Mouse (Mus musculus): ENCODE data around the gene Sdk1.

The Sdk1 gene

GRCm38 (mm10) chr5:141240841-141241543, at the start of gene Sdk1:
TSS of gene Sdk1 (plus strand) at chr5:141241490.
- peak; percentile 96 to 98 for DNase-seq

DNA sequence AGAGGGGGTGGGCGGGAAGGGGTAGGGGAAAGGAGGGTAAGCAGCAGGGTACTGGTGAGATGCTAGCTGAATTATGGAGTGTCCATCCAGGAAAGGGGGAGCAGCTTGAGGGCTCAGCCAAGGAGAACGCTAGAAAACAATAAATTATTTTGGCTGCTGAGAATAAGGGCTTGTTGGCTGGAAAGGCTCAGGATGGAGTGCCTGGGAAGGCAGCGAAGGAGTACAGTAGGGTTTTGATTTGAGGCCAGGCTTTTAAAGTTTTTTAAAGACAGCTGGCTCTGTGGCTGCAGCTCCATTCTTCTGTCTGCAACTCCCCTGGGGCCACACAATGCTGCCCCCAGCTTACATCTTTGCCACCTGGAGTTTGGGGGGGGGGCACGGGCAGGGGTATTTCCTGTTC, 44.0 kb upstream of the Sdk1 start:
- no peak for DNase-seq

DNA sequence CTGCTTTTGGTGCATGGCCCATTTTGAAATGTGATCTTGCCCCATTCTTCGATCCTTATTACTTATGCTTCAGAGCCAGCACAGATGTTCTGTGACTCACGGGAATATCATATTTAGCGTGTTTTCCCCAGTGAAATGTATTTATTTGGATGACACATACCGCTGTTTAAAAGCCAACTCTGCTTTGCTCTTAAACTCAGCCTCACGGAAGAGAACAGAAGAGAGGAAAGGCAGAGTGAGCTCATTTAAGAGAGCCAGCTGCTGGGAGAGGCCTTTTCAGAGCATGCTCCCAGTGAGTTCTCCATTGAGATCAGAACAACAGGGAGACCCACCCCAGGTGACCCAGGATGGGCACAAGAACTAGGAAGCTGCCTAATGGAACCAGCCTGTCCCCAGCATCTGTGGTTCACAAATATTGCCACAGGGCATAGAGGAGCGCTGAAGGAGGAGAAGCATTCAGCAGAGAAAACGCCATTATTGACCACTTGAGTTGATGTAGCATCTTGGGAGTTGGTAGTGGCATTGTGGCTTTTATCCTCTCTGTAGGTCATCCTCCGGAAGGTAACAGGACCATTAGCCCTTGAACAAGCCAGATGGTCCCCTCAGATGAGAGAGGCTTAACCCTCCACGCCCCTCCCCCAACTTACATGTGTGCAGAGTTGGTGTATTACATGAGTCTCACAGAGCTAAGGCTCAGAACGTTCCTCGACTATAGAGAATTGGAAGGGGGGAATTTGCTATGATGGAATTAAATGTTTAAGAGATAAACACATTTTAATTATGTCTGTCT, 38.8 kb upstream of the Sdk1 start:
- no peak for DNase-seq

DNA sequence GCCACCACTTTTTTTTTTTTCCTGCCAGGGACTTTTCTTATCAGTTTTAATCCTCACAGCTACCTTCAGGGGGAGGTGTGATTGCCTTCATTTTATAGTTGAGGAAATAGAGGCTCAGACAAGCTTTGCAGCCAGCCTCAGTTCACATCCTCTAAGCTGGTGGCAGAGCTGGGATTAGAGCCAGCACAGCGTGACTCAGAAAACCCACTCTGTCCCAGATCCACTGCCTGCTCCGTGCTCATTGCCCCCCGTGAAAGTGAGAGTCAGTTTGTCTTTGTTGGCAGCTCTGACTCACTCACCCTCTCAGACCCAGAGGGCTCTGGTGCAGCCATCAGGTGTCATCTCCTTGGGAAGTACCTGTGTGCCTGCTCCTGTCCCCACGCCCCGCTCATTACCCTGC, 34.2 kb upstream of the Sdk1 start:
- DNase-seq, result no peak

DNA sequence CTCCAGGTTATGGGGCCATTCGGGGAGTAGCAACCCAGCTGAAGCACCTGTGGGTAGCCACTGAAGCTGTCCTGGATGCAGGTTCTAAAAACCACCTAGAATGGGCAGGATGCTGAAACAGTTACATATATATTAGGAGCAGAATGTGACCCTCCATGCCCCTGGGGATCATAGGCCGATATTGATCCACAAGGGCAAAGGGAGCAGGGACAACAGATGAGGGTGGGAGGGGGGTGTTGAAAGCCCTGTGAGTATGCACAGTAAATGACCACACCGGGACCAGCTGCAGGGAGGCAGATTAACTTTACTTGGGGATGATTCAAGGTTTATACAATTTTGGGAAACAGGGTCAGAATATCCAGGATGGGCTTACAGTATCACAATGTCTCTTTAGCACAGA, 16.0 kb upstream of the Sdk1 start:
- no peak for DNase-seq

DNA sequence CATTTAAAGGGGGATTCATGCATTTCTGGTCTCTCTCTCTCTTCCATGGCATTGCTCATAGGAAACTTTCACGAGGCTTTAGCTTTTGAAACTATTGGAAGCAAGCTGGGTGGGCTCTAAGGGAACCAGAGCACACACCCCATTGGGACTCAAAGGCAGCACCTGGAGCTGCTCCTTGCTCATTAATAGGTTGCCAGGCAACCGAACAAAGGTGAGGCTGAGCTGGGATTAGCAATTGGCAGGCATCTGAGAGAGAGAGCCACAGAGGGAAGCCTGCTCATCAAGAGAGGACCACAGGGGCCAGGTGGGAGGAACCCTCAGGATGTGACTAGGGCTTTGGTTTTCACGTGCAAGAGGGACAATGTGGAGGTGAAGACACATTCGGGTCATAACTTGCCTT, 7.0 kb upstream of the Sdk1 start:
- DNase-seq, result no peak

DNA sequence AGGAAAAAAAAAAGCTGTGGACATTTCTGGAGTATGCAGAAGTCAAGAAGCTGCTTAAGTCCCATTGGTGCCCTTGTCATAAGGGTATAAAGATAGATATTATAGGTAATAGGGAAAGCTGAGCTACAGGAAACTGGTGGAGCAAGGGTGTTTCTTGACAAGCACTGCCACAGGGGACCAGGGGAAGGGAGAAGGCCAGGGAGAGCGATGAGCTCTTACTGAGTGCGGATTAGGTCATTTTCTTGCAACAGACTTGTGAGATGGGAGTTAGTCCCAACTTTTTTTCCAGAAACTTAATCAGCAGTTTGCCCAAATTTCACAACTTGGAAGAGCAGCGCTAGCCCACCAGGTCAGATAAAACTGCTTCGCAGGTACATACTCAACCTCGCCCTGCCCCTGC, 1.9 kb upstream of the Sdk1 start:
- DNase-seq, result no peak

GRCm38 (mm10) chr5:141240441-141240840, 849 bp upstream of the Sdk1 start:
- no peak for DNase-seq

- DNase-seq, result peak in 1 of 2 experiments; percentile 4
Observed at GRCm38 (mm10) chr5:141241645-141242284, 475 bp downstream of the Sdk1 start.

GRCm38 (mm10) chr5:141243253-141243965, 2.1 kb downstream of the Sdk1 start:
- peak in 1 of 2 experiments; percentile 21 for DNase-seq

GRCm38 (mm10) chr5:141264253-141264652, 23.0 kb downstream of the Sdk1 start:
- peak in 1 of 2 experiments; percentile 49 for DNase-seq

- DNase-seq, result no peak
Observed at GRCm38 (mm10) chr5:141277112-141277511, 35.8 kb downstream of the Sdk1 start.

GRCm38 (mm10) chr5:141281751-141282150, 40.5 kb downstream of the Sdk1 start:
- DNase-seq, result no peak

DNA sequence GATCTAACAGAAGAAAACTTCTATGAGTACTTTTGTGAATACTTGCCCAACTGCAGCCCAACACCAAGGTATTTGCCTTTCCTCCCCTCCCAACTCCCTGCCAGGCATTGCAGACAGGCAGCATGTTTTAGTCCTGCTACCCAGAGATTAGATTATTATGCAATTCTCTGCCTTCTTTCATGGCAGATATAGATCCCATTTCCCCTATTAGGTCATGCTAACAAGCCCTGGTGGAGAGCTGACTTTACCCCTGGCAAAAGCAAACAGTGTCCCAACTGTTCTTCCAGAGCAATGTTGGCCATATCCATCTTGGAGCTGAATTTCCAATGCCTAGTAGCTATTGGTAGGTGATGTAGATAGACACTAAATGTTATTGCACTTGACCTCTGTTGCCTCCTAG, 48.3 kb downstream of the Sdk1 start:
- DNase-seq, result no peak

DNA sequence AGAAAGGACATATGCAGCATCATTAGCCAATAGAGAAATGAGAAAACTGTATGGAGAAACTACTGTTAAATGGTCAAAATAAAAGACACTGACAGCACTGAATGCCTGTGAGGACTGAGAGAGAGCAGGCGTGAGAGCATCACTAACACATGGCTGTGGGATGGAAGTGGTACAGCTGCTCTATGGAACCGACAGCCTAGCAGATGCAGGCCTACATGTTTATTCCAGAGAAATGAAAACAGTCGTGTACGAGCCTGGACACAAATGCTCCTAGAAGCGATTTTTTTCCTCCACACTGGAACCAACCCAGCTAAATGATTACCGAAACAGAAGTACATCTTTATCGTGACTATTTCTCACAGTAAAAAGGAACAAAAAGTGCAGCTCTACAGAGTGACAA, 54.0 kb downstream of the Sdk1 start:
- DNase-seq, result peak in 1 of 2 experiments; percentile 44

- DNase-seq, result peak; percentile 37 to 64
Observed at GRCm38 (mm10) chr5:141302287-141302694, 61.0 kb downstream of the Sdk1 start.

- no peak for DNase-seq
Observed at GRCm38 (mm10) chr5:141303746-141304145, 62.5 kb downstream of the Sdk1 start.

DNA sequence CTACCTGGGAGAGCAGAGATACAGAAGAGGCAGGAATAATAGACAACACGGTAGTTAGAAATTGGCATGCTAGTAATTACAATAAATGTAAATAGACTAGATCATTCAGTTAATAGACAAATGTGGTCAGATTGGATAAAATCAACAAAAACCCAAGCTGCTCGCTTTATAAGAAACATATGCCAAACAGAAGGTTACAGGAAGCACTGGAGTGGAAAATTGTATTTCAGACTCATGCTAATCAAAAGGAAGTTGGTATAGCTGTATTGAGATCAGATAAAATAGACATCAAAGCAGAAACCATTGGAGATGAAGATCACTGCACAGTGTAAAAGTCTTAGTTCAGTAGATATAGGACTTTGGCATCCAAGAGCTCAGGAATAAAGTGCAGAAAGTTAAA, 63.4 kb downstream of the Sdk1 start:
- DNase-seq, result no peak

DNA sequence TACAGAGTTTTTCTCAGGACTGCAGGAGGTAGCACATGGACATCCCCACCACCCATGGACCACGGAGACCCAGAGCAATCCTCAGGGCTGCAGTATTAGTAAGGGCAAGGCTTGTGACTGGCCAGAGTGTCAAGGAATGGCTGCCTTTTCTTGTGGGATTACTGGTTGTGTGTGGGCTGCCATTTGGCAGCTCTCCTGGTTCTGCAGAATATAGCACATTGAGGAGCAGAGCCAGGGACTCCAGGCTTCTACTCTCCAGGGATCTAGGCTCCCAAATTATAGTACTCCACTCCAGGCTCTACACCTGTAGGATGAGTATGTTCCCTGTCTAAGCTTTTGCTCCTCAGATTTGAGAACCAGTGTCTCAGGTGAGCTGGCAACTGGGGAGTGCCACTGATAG, 69.4 kb downstream of the Sdk1 start:
- DNase-seq, result no peak

DNA sequence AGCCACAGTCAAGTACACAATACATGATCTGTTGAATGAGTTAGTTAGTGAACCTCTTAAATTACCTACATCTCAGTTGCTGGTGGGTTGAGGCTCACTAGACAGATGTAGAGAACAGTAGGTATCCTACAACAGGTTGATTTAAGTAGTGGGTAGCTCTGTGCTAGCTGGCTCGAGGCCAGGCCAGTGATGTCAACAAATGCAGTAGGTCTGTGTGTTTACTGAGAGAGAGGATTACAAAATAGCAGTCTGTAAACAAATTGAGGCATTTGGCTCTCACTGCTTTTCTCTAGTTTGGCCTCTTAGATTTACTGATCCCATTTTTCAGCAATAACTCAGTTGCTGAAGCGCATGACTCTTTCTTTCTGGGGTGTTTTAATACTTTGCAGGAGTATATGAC, 70.5 kb downstream of the Sdk1 start:
- peak in 1 of 2 experiments; percentile 33 for DNase-seq

DNA sequence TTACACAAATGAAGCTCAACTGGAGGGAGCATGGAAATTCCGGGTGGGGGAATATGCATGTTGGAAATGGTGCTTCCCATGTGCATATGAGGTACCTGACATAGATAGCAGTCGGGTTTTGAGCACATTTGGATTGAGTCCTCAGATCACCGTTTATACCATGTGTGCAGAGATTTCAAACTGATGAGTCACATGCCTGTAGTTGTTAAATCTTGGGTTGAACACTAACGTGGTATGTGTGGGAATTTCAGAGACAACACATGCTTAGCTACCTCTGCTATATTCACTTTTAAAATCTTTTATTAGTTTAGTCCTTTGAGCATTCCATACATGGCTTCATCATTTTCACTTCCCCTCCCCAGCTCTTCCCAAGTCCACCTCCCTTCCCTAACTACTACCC, 71.0 kb downstream of the Sdk1 start:
- no peak for DNase-seq

DNA sequence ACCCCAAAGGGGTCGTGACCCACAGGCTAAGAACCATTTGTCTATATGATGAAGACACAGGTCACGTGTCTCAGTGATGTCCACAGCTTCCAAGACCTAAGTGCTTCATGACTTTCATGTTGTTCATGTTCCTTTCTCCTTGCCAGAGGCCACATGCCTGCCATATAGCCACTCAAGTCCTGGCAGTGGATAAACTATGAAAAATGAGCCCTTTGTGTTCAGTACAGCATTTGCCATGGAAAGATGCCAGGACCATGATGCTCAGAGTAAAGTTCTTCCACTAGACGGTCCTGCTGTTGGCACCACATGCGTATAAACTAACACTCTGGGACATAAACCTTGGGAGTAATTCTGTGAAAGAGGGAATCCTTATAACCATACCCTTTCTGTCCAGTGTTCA, 75.8 kb downstream of the Sdk1 start:
- peak in 1 of 2 experiments; percentile 18 for DNase-seq

- no peak for DNase-seq
Observed at GRCm38 (mm10) chr5:141324910-141325309, 83.6 kb downstream of the Sdk1 start.

Data from lung, postnatal 4 days (tissue).